ENCODE assay signal across 18 mouse cellular contexts in the genomic region with DNA sequence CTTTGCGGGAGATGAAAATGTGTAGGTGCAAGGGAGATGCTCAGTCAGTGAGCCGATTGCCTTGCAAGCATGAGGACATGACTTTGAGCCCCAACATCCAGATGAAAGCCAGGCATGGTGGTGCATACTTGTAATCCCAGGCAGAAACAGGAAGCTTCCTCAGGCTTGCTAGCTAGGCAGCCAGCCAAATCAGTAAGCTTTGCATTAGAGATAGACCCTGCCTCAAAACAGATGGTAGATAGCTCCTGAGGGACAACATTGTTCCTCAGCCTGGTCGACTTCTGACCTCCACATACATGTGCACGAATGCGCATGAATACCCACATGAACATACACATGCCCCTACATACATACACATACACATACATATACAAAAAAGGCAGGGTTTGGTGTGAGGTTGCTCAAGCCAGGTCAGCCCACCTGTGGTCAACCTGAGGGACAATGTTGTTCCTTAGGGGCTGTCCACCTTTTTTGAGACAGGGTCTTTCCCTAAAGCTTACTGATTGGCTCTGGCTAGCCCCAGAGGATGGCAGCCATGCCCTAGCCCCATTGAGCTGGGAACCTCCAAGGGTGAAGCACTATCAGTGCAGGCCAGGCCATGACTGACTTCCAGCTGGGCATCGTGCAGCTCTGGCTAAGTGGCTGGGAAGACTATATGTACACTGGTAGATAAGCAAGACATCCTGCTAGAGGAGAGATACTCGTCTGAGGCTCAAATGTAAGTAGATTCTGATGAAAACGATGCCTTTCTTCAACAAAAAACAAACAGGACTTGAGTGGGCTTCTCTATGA. TPM values are rescaled to one million over a fixed set of nuclear protein-coding genes. Genes with fewer than 3 reads are reported as not detected.
DNase-seq lines count a peak whose midpoint lies in the region; ATAC-seq and TF ChIP-seq lines count a peak whose summit lies in the region.
"Had no signal": no experiment of that assay in that cellular context is flagged by ENCODE, and none has a peak within 500 bp of the region (broad histone marks: within the 10 kb centered on the region; RNA-seq: fewer than 3 reads in every experiment).

No protein-coding gene starts in this region.

- peak overlapping the region; percentile 66 for H3K27ac ChIP-seq in MEL (ENCODE audit: control insufficient read depth, low read depth, low read length)
- peak overlapping the region; percentile 94 for H3K27ac ChIP-seq in liver, embryonic 13.5 days
- peak overlapping the region; percentile 30; the same call in 1 of the 2 replicates for H3K27ac ChIP-seq in spleen, adult 2 months (ENCODE audit: insufficient read depth, low read length)
- H3K27ac ChIP-seq in hindbrain, embryonic 10.5 days = no peak overlapping the region
- H3K27ac ChIP-seq: embryonic facial prominence, embryonic 15.5 days; kidney, embryonic 15.5 days; limb, embryonic 13.5 days had no signal

- H3K36me3 ChIP-seq in MEL (ENCODE audit: control insufficient read depth in 1 of 2, insufficient read depth in 2 of 2, low read length in 2 of 2) = peaks cover 0 to 22% of the 10 kb centered on the region in 2 experiments; a peak in 2 of 4 replicates
- H3K36me3 ChIP-seq in liver, embryonic 13.5 days = peaks cover 5% of the 10 kb centered on the region; the same call in 1 of the 2 replicates
- H3K36me3 ChIP-seq in spleen, adult 2 months (ENCODE audit: control insufficient read depth, insufficient read depth, low read length) = no peaks in the 10 kb centered on the region
- no peaks in the 10 kb centered on the region for H3K36me3 ChIP-seq in hindbrain, embryonic 10.5 days

- peak; percentile 99 for ATAC-seq in liver, embryonic 13.5 days (ENCODE audit: low read depth)
- ATAC-seq: hindbrain, embryonic 16.5 days had no signal

- H3K9me3 ChIP-seq in MEL (replicated peaks; ENCODE audit: insufficient read depth, low read length) = no peaks in the 10 kb centered on the region
- no peaks in the 10 kb centered on the region for H3K9me3 ChIP-seq in liver, embryonic 13.5 days (replicated peaks)
- H3K9me3 ChIP-seq in hindbrain, embryonic 10.5 days = no peaks in the 10 kb centered on the region
- H3K9me3 ChIP-seq: embryonic facial prominence, embryonic 15.5 days; kidney, embryonic 15.5 days; limb, embryonic 13.5 days had no signal

- peaks cover 6 to 33% of the 10 kb centered on the region in 2 experiments for H3K4me1 ChIP-seq in MEL (ENCODE audit: control insufficient read depth in 1 of 2, insufficient read depth in 2 of 2, low read length in 2 of 2)
- peaks cover 41% of the 10 kb centered on the region for H3K4me1 ChIP-seq in liver, embryonic 13.5 days (replicated peaks)
- H3K4me1 ChIP-seq in spleen, adult 2 months (ENCODE audit: control insufficient read depth, insufficient read depth, insufficient read length) = no peaks in the 10 kb centered on the region
- H3K4me1 ChIP-seq in hindbrain, embryonic 10.5 days (replicated peaks) = no peaks in the 10 kb centered on the region
- H3K4me1 ChIP-seq: embryonic facial prominence, embryonic 15.5 days; kidney, embryonic 15.5 days; limb, embryonic 13.5 days had no signal

- TF ChIP-seq RAD21 in MEL (IDR thresholded peaks at IDR 0.05; ENCODE audit: low read depth, low read length) = no peak

- H3K4me3 ChIP-seq in MEL (ENCODE audit: control insufficient read depth in 1 of 2, insufficient read depth in 1 of 2, low read depth in 2 of 2, low read length in 2 of 2) = no peak overlapping the region; a peak in 1 of 4 replicates
- peak overlapping the region; percentile 29 for H3K4me3 ChIP-seq in liver, embryonic 13.5 days (replicated peaks)
- H3K4me3 ChIP-seq in spleen, adult 2 months (ENCODE audit: extremely low read depth, insufficient read depth, insufficient read length) = no peak overlapping the region
- H3K4me3 ChIP-seq in hindbrain, embryonic 10.5 days = no peak overlapping the region
- H3K4me3 ChIP-seq: embryonic facial prominence, embryonic 15.5 days; kidney, embryonic 15.5 days; limb, embryonic 13.5 days had no signal

- TF ChIP-seq POLR2A in MEL (IDR thresholded peaks at IDR 0.05; ENCODE audit: control insufficient read depth in 1 of 2, insufficient read depth in 1 of 2, low read depth in 1 of 2, low read length in 2 of 2, poor library complexity in 1 of 2) = no peak
- no peak for TF ChIP-seq POLR2A in spleen, adult 2 months (IDR thresholded peaks at IDR 0.05; ENCODE audit: low read depth, low read length)

- no peaks in the 10 kb centered on the region for H3K27me3 ChIP-seq in MEL (ENCODE audit: control insufficient read depth in 1 of 2, insufficient read depth in 2 of 2, low read length in 2 of 2)
- no peaks in the 10 kb centered on the region for H3K27me3 ChIP-seq in liver, embryonic 13.5 days
- H3K27me3 ChIP-seq in spleen, adult 2 months (ENCODE audit: control insufficient read depth, insufficient read depth, low read length) = no peaks in the 10 kb centered on the region
- H3K27me3 ChIP-seq in hindbrain, embryonic 10.5 days (ENCODE audit: insufficient read depth, poor library complexity, severe bottlenecking) = peaks cover 49% of the 10 kb centered on the region
- H3K27me3 ChIP-seq: embryonic facial prominence, embryonic 15.5 days; kidney, embryonic 15.5 days; limb, embryonic 13.5 days had no signal

- no peaks in the 10 kb centered on the region for H3K79me2 ChIP-seq in MEL (ENCODE audit: control insufficient read depth, insufficient read depth, low read length, poor library complexity)

- DNase-seq in MEL (ENCODE audit: low read depth, low spot score) (peak; percentile 91), MN1 (ENCODE audit: low spot score) (no peak)
- peak; percentile 80 for DNase-seq in c-Kit-positive CD71-positive TER-119-positive erythroid progenitor cells, embryonic 14.5 days (ENCODE audit: low spot score)
- peak; percentile 81 for DNase-seq in liver, embryonic 13.5 days
- DNase-seq in spleen, adult 2 months (ENCODE audit: low read depth in 1 of 2, low spot score in 2 of 2) = no peak
- no peak for DNase-seq in heart, postnatal 10 days
- no peak for DNase-seq in hindbrain, embryonic 10.5 days (ENCODE audit: low spot score)
- DNase-seq in embryo, embryonic 9.5 days (ENCODE audit: extremely low spot score) = no peak
- DNase-seq: B cell, adult 2 months; cerebellum, adult 2 months; gastrocnemius, postnatal 10 days; heart, postnatal 14 days; lung, postnatal 14 days; midbrain, embryonic 14.5 days had no signal

- H3K9ac ChIP-seq in MEL (ENCODE audit: control insufficient read depth, low read depth, low read length, poor library complexity, severe bottlenecking) = no peak overlapping the region
- H3K9ac ChIP-seq in liver, embryonic 13.5 days = peak overlapping the region; percentile 54
- H3K9ac ChIP-seq: embryonic facial prominence, embryonic 15.5 days; kidney, embryonic 15.5 days; limb, embryonic 13.5 days had no signal

- WGBS in liver, embryonic 13.5 days (ENCODE audit: insufficient replicate concordance) = 60% methylated on average over 8 of the region's 8 CpGs
- WGBS in spleen, adult 2 months = 81% methylated on average over 8 of the region's 8 CpGs
- 90% methylated on average over 8 of the region's 8 CpGs for WGBS in hindbrain, embryonic 10.5 days

- TF ChIP-seq CTCF in MEL (IDR thresholded peaks at IDR 0.05 in 2 of 3, conservative IDR thresholded peaks at IDR 0.05 in 1 of 3; ENCODE audit: control insufficient read depth in 1 of 3, insufficient read depth in 1 of 3, low read depth in 2 of 3, low read length in 3 of 3, poor library complexity in 1 of 3, severe bottlenecking in 1 of 3) = no peak
- TF ChIP-seq CTCF in spleen, adult 2 months (IDR thresholded peaks at IDR 0.05; ENCODE audit: extremely low read depth, insufficient read depth, insufficient read length, insufficient replicate concordance) = no peak

- peak; percentile 92 for TF ChIP-seq EP300 in MEL (IDR thresholded peaks at IDR 0.05; ENCODE audit: low read depth in 1 of 2, low read length in 2 of 2)

- intact Hi-C loops in heart, postnatal 10 days (cut with DNase I) = no loop called here

- peak overlapping the region; percentile 60 for H3K4me2 ChIP-seq in liver, embryonic 13.5 days
- H3K4me2 ChIP-seq: embryonic facial prominence, embryonic 15.5 days; kidney, embryonic 15.5 days; limb, embryonic 13.5 days had no signal

TF ChIP-seq in MEL, 35 proteins besides CTCF, POLR2A, EP300 and RAD21 (continues in another document):
- TF ChIP-seq MEF2A (IDR thresholded peaks at IDR 0.05; ENCODE audit: extremely low read depth, insufficient replicate concordance, low read depth, low read length, poor library complexity, severe bottlenecking) (no peak), UBTF (IDR thresholded peaks at IDR 0.05; ENCODE audit: borderline replicate concordance, insufficient read depth, low read depth, low read length) (no peak), TCF12 (IDR thresholded peaks at IDR 0.05; ENCODE audit: low read depth, low read length) (peak; percentile 97), ETS1 (IDR thresholded peaks at IDR 0.05; ENCODE audit: low read depth, low read length) (peak; percentile 87), TAL1 (IDR thresholded peaks at IDR 0.05; ENCODE audit: low read length) (peak; percentile 94), RCOR1 (IDR thresholded peaks at IDR 0.05; ENCODE audit: low read depth, low read length) (peak; percentile 53)

RNA-seq across cellular contexts. Expression of gene Pmm2, which starts 25.1 kb away (rescaled TPM):
- total RNA-seq in MEL (2012; rRNA removed) = 44.5 and 53.4 TPM in 2 replicates
- 10 to 100 TPM in 1 of 2 experiments, not detected in 1; 96.0 TPM for polyA plus RNA-seq in MEL (2012; ENCODE audit: insufficient read depth in 1 of 2, insufficient read length in 2 of 2, low read depth in 1 of 2, low replicate concordance in 2 of 2, missing spikeins in 1 of 2)
- polyA plus RNA-seq in liver, embryonic 13.5 days (2015; fragmentation: Nextera tagmentation; extraction: Ambion mirVana) = 37.0 and 38.5 TPM in 2 replicates
- polyA plus RNA-seq in spleen, adult 2 months (2012; rRNA removed) = 50.2 and 58.1 TPM in 2 replicates
- 10 to 100 TPM; 36.7 to 38.8 TPM for total RNA-seq in heart, postnatal 10 days (2021)
- 45.3 and 48.9 TPM in 2 replicates for polyA plus RNA-seq in hindbrain, embryonic 10.5 days (2016; fragmentation: Nextera tagmentation; extraction: Ambion mirVana)

RNA-seq across cellular contexts. Expression of gene Tmem186, which starts 25.1 kb away (rescaled TPM):
- 18.4 and 22.5 TPM in 2 replicates for total RNA-seq in MEL (2012; rRNA removed)
- polyA plus RNA-seq in MEL (2012; ENCODE audit: insufficient read depth in 1 of 2, insufficient read length in 2 of 2, low read depth in 1 of 2, low replicate concordance in 2 of 2, missing spikeins in 1 of 2) = 10 to 100 TPM; 18.9 to 99.9 TPM
- 11.2 and 11.8 TPM in 2 replicates for polyA plus RNA-seq in liver, embryonic 13.5 days (2015; fragmentation: Nextera tagmentation; extraction: Ambion mirVana)
- polyA plus RNA-seq in spleen, adult 2 months (2012; rRNA removed) = 9.7 and 10.4 TPM in 2 replicates
- total RNA-seq in heart, postnatal 10 days (2021) = 10 to 100 TPM; 14.2 to 15.2 TPM
- 22.8 and 23.8 TPM in 2 replicates for polyA plus RNA-seq in hindbrain, embryonic 10.5 days (2016; fragmentation: Nextera tagmentation; extraction: Ambion mirVana)

RNA-seq across cellular contexts. Expression of gene Carhsp1, which starts 59.5 kb away (rescaled TPM):
- 19.5 and 21.4 TPM in 2 replicates for total RNA-seq in MEL (2012; rRNA removed)
- 10 to 100 TPM in 1 of 2 experiments, not detected in 1; 28.0 TPM for polyA plus RNA-seq in MEL (2012; ENCODE audit: insufficient read depth in 1 of 2, insufficient read length in 2 of 2, low read depth in 1 of 2, low replicate concordance in 2 of 2, missing spikeins in 1 of 2)
- 62.4 and 67.1 TPM in 2 replicates for polyA plus RNA-seq in liver, embryonic 13.5 days (2015; fragmentation: Nextera tagmentation; extraction: Ambion mirVana)
- polyA plus RNA-seq in spleen, adult 2 months (2012; rRNA removed) = 56.5 and 63.1 TPM in 2 replicates
- total RNA-seq in heart, postnatal 10 days (2021) = 10 to 100 TPM; 37.9 to 40.1 TPM
- 187 and 235 TPM in 2 replicates for polyA plus RNA-seq in hindbrain, embryonic 10.5 days (2016; fragmentation: Nextera tagmentation; extraction: Ambion mirVana)

Comparison
In these comparisons a context has a peak if more than half of its experiments do, and no peak if none do; other contexts are left out.
1. DNase-seq: peak in MEL (single experiment), c-Kit-positive CD71-positive TER-119-positive erythroid progenitor cells, embryonic 14.5 days (single experiment) and liver, embryonic 13.5 days (single experiment); none in spleen, adult 2 months (0 of 2), MN1 (single experiment), heart, postnatal 10 days (0 of 2), hindbrain, embryonic 10.5 days (single experiment) and embryo, embryonic 9.5 days (single experiment).